Comparison of ENCODE assay signal across 8 mouse cellular contexts in genomic region chr8:120487729-120488510, GRCm38 (mm10).
DNase-seq lines count a peak whose midpoint lies in the region; ATAC-seq and TF ChIP-seq lines count a peak whose summit lies in the region.

No protein-coding gene starts in this region.

- H3K4me3 ChIP-seq in G1E (ENCODE audit: low read depth, low read length), result peak overlapping the region; percentile 83
- H3K4me3 ChIP-seq in brown adipose tissue, adult 24 weeks (ENCODE audit: insufficient read depth, low read depth, low read length), result peak overlapping the region; percentile 97
- H3K4me3 ChIP-seq in forebrain, embryonic 10.5 days, result peak overlapping the region; percentile 89
- H3K4me3 ChIP-seq in lung, embryonic 16.5 days (ENCODE audit: low read length), result peak overlapping the region; percentile 65
- peak overlapping the region; percentile 80 for H3K4me3 ChIP-seq in olfactory bulb, adult 2 months (ENCODE audit: insufficient read depth, low read depth, low read length)

- no peak; the same call in none of the 2 replicates for TF ChIP-seq POLR2A in olfactory bulb, adult 2 months (IDR thresholded peaks at IDR 0.05; ENCODE audit: insufficient read depth, low read depth, low read length)

- peaks cover 79% of the 10 kb centered on the region for H3K4me1 ChIP-seq in G1E (ENCODE audit: insufficient read depth, low read depth, low read length)
- peaks cover 56% of the 10 kb centered on the region for H3K4me1 ChIP-seq in brown adipose tissue, adult 24 weeks (ENCODE audit: control insufficient read depth, insufficient read depth, insufficient read length, low read length)
- peaks cover 97% of the 10 kb centered on the region for H3K4me1 ChIP-seq in forebrain, embryonic 10.5 days
- peaks cover 66% of the 10 kb centered on the region for H3K4me1 ChIP-seq in lung, embryonic 16.5 days (replicated peaks; ENCODE audit: control insufficient read depth, insufficient read depth, low read length)
- peaks cover 63% of the 10 kb centered on the region for H3K4me1 ChIP-seq in olfactory bulb, adult 2 months (ENCODE audit: control insufficient read depth, insufficient read depth, low read length)

- TF ChIP-seq CTCF in G1E (IDR thresholded peaks at IDR 0.05; ENCODE audit: low read depth, low read length), result no peak
- no peak for TF ChIP-seq CTCF in olfactory bulb, adult 2 months (IDR thresholded peaks at IDR 0.05; ENCODE audit: insufficient read depth, low read depth, low read length)

- ATAC-seq in G1E (ENCODE audit: extremely low read depth, insufficient number of reproducible peaks, low FRiP score, poor library complexity, severe bottlenecking), result no peak; the same call in 1 of the 2 replicates
- peak; percentile 47 for ATAC-seq in lung, embryonic 16.5 days (ENCODE audit: low read depth)

- peak overlapping the region; percentile 98 for H3K4me2 ChIP-seq in lung, embryonic 16.5 days (ENCODE audit: low read depth, low read length)

- intact Hi-C loops in heart, postnatal 25 days (cut with DNase I), result loop anchor here (2.0 to 5.0 kb wide), 3 partner anchors 17 to 121 kb away; no protein-coding TSS in a partner anchor

- H3K9ac ChIP-seq in lung, embryonic 16.5 days (ENCODE audit: low read length), result peak overlapping the region; percentile 87

- peak; percentile 82 for DNase-seq in G1E (ENCODE audit: low spot score)
- DNase-seq in forebrain, embryonic 10.5 days (ENCODE audit: extremely low spot score, low spot score), result peak; percentile 90
- DNase-seq in heart, postnatal 25 days (ENCODE audit: low spot score), result peak; percentile 52
- DNase-seq in layer of hippocampus, adult 9-11 months, result peak; percentile 84
- DNase-seq in thymus, postnatal 25 days, result peak; percentile 82

- H3K27ac ChIP-seq in brown adipose tissue, adult 24 weeks (replicated peaks; ENCODE audit: low read depth, low read length), result peak overlapping the region; percentile 95
- peak overlapping the region; percentile 98 for H3K27ac ChIP-seq in forebrain, embryonic 10.5 days
- H3K27ac ChIP-seq in lung, embryonic 16.5 days (ENCODE audit: low read length), result peak overlapping the region; percentile 97
- peak overlapping the region; percentile 97 for H3K27ac ChIP-seq in olfactory bulb, adult 2 months (ENCODE audit: insufficient read depth, low read depth, low read length)

- no peaks in the 10 kb centered on the region for H3K9me3 ChIP-seq in G1E (replicated peaks)
- no peaks in the 10 kb centered on the region for H3K9me3 ChIP-seq in forebrain, embryonic 10.5 days
- no peaks in the 10 kb centered on the region for H3K9me3 ChIP-seq in lung, embryonic 16.5 days (ENCODE audit: control insufficient read depth, low read length)

- H3K36me3 ChIP-seq in G1E (replicated peaks), result peaks cover 17% of the 10 kb centered on the region
- no peaks in the 10 kb centered on the region for H3K36me3 ChIP-seq in forebrain, embryonic 10.5 days (replicated peaks)
- no peaks in the 10 kb centered on the region for H3K36me3 ChIP-seq in lung, embryonic 16.5 days (ENCODE audit: control insufficient read depth, insufficient read depth, low read length)

- under 1% methylated on average over 49 of the region's 55 CpGs for WGBS in forebrain, embryonic 10.5 days
- under 1% methylated on average over 49 of the region's 55 CpGs for WGBS in lung, embryonic 16.5 days
- WGBS in olfactory bulb, adult 2 months, result under 1% methylated on average over 52 of the region's 55 CpGs

- peaks cover 25% of the 10 kb centered on the region for H3K27me3 ChIP-seq in G1E (ENCODE audit: insufficient read depth, low read length)
- peaks cover 70% of the 10 kb centered on the region for H3K27me3 ChIP-seq in forebrain, embryonic 10.5 days (ENCODE audit: poor library complexity, severe bottlenecking)
- no peaks in the 10 kb centered on the region for H3K27me3 ChIP-seq in lung, embryonic 16.5 days (ENCODE audit: control insufficient read depth, insufficient read depth, low read depth, low read length)
